Mouse (Mus musculus) kidney, embryonic 14.5 days (tissue): Measurements from ENCODE around the gene 9230102O04Rik. TPM values are rescaled to one million over a fixed set of nuclear protein-coding genes. Genes with fewer than 3 reads are reported as not detected.

Experiments
- polyA plus RNA-seq: library from polyadenylated mRNA; unstranded; fragments of >200 nt; fragmentation: Nextera tagmentation; extraction: Ambion mirVana; gene quantifications from 2 replicates; pipeline ENCODE4 v1.2.1, GENCODE M21; 2014

The 9230102O04Rik gene
- polyA plus RNA-seq, 1 experiment from 2014 or later, result 5.0 TPM

Other genes starting within 250 kb of the 9230102O04Rik start
- 3.7 and 4.4 TPM in 2 replicates for gene 4930412O13Rik, start 8.3 kb downstream of the 9230102O04Rik start, polyA plus RNA-seq
- 59.7 and 87.4 TPM in 2 replicates for gene Gata3, start 494 bp upstream of the 9230102O04Rik start, polyA plus RNA-seq
- gene Taf3, start 159.1 kb upstream of the 9230102O04Rik start, polyA plus RNA-seq, result 13.0 and 18.5 TPM in 2 replicates
- 703 and 779 TPM in 2 replicates for gene Atp5c1, start 191.0 kb upstream of the 9230102O04Rik start, polyA plus RNA-seq
- 29.9 and 37.9 TPM in 2 replicates for gene Kin, start 191.1 kb upstream of the 9230102O04Rik start, polyA plus RNA-seq
- gene Itih2, start 241.9 kb upstream of the 9230102O04Rik start, polyA plus RNA-seq, result 0.61 and 0.87 TPM in 2 replicates